Mouse (Mus musculus) liver, embryonic 11.5 days (tissue): ENCODE data around the gene Cep63. TPM values are rescaled to one million over a fixed set of nuclear protein-coding genes. Genes with fewer than 3 reads are reported as not detected.

Source experiments
- ATAC-seq: fragments of 200-750 bp; cut with Nextera tagmentation; replicated peaks from 2 replicates; pipeline ENCODE4 v1.8.0; 2017; ENCODE audit warnings: moderate number of reproducible peaks, mild to moderate bottlenecking, moderate TSS enrichment, moderate library complexity; ENCODE audit not compliant: low FRiP score
- DNase-seq: peaks from one replicate; pipeline ENCODE4 v3.0.0-alpha.2; 2017; ENCODE audit warnings: low spot score
- H3K27ac ChIP-seq: fragments of 300-500 bp; sonication (generic); 2 replicates; pipeline ENCODE4 v1.5.1; 2014; ENCODE audit warnings: mild to moderate bottlenecking, low read depth, low read length, control low read depth
- H3K27me3 ChIP-seq: fragments of 300-500 bp; sonication (generic); replicated peaks from 2 replicates; pipeline ENCODE4 v1.6.1; 2014; ENCODE audit warnings: low read length, mixed read lengths; ENCODE audit not compliant: control insufficient read depth, insufficient read depth
- H3K36me3 ChIP-seq: fragments of 300-500 bp; sonication (generic); 2 replicates; pipeline ENCODE4 v1.6.1; 2014; ENCODE audit warnings: mild to moderate bottlenecking, low read length, moderate library complexity, mixed read lengths; ENCODE audit not compliant: control insufficient read depth, insufficient read depth
- H3K4me1 ChIP-seq: fragments of 300-500 bp; sonication (generic); replicated peaks from 2 replicates; pipeline ENCODE4 v1.6.1; 2014; ENCODE audit warnings: low read length, mixed read lengths; ENCODE audit not compliant: control insufficient read depth, insufficient read depth
- H3K4me2 ChIP-seq: fragments of 300-500 bp; sonication (generic); 2 replicates; pipeline ENCODE4 v1.6.1; 2014; ENCODE audit warnings: mild to moderate bottlenecking, control low read depth, moderate library complexity
- H3K4me3 ChIP-seq: fragments of 300-500 bp; sonication (generic); 2 replicates; pipeline ENCODE4 v1.5.1; 2014; ENCODE audit warnings: low read depth, low read length, control low read depth
- H3K9ac ChIP-seq: fragments of 300-500 bp; sonication (generic); 2 replicates; pipeline ENCODE4 v1.6.1; 2014; ENCODE audit warnings: low read depth, low read length, control low read depth
- H3K9me3 ChIP-seq: fragments of 300-500 bp; sonication (generic); 2 replicates; pipeline ENCODE4 v1.6.1; 2016; ENCODE audit warnings: low read length, inconsistent platforms, mixed read lengths; ENCODE audit not compliant: control insufficient read depth
- WGBS: fragments of 180-500 bp; shearing (Covaris S2); extraction: QIAGEN DNeasy Blood & Tissue Kit; methylation state at CpG from one replicate; pipeline ENCODE4 v1.1.7; 2014; 5-methylcytosine and 5-hydroxymethylcytosine counted together
- polyA plus RNA-seq: library from polyadenylated mRNA; unstranded; fragments of >200 nt; fragmentation: Nextera tagmentation; extraction: Ambion mirVana; gene quantifications from 2 replicates; pipeline ENCODE4 v1.2.1, GENCODE M21; 2014

The Cep63 gene
- 39.1 and 41.6 TPM in 2 replicates for polyA plus RNA-seq

DNA sequence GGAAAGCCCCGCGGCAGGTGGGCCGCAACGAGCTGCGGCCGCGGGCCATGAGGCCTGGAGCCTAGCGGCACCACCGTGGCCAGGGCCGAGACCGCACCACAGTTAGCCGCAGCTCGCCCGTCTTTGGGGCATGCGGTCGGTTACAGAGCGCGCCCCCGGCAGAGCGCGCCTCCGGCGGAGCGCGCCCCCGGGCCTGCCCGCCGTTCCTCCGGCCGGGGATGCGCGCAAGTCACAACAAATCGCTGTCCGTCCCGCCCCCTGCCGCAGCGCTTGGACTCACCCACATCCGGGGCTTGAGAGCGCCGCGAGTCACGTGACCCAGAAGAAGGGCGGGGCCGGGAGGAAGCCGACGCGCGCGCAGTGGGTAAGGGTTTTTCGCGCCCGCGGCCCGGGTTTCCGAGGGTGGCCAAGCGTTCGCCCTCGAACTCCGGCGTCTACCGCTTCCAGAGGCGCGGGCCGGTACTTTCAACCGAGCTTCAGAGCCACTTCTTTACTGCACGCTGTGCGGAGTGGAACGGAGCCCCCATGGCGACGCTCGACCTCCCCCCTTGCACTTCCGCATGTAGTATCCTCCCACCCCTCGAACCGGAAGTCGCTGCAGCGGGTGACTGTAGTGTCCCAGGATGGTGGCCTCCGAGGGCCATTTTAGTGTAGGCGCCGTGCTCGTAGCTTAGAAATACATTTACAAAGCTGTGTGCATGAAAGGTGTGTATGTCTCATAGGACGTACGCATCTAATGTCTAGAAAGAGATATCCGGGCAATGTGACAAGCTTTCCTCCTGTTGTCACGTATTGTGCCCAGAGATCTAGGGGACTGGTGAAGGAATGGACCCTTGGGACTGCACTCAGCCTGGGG lies at the start of gene Cep63, which contains the start of gene Anapc13:
Cep63 (minus strand) TSS at position 552 of the 856 bp plus-strand sequence.
Anapc13 (plus strand) TSS at position 314 of the 856 bp plus-strand sequence.
- no peaks in the 10 kb centered on the region for H3K9me3 ChIP-seq
- H3K4me2 ChIP-seq: peak within 1 kb of the TSS; percentile 87
- no peaks in the 10 kb centered on the region for H3K27me3 ChIP-seq
- H3K27ac ChIP-seq: peak within 1 kb of the TSS; percentile 95
- peaks cover 26% of the 10 kb centered on the region for H3K4me1 ChIP-seq
- no peaks in the 10 kb centered on the region for H3K36me3 ChIP-seq
- ATAC-seq: peak; percentile 93
- peak within 1 kb of the TSS; percentile 99 for H3K9ac ChIP-seq
- peak; percentile 99 for DNase-seq
- WGBS: under 1% methylated on average over 84 of the region's 84 CpGs
- H3K4me3 ChIP-seq: peak within 1 kb of the TSS; percentile 80

DNA sequence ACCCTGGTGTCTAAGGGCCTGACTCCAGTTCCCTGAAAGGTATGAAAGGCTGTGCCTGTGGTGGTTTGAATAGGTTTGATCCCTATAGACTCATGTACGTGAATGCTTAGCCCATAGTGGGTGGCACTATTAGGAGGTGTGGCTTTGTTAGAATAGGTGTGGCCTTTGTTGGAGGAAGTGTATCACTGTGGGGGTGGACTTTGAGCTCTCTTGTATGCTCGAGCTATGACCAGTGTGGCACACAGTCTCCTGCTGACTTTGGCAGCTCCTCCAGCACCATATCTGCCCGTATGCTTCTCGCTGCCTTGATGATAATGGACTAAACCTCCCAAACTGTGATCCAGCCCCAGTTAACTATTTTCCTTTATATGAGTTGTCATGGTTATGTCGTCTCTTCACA lies 49.6 kb upstream of the Cep63 start:
- H3K36me3 ChIP-seq: no peaks in the 10 kb centered on the region
- H3K4me3 ChIP-seq: no peak overlapping the region
- DNase-seq (no peak), ATAC-seq (no peak)
- H3K9ac ChIP-seq: no peak overlapping the region
- H3K4me2 ChIP-seq: no peak overlapping the region
- 64% methylated on average over 5 of the region's 5 CpGs for WGBS
- H3K27ac ChIP-seq: no peak overlapping the region
- H3K9me3 ChIP-seq: no peaks in the 10 kb centered on the region
- no peaks in the 10 kb centered on the region for H3K27me3 ChIP-seq
- no peaks in the 10 kb centered on the region for H3K4me1 ChIP-seq

DNA sequence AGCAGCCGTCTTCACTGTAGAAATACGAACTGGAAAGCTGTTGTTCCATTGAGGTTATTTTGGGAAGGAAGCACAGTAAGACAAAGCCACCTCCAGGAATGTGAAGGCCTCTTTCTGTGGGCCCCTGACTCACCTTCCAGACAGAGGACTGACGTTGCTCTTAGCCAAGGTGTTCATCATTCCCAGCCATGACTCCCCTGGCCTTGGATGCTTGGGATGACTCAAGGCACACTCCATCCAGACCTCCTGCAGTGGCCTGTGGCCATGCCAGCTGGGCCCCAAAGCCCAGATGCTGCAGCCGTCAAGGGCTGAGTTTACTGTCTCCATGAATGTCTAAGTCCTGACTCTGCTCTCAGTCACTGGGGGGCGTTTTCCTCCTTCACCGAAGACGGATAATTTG lies 47.0 kb upstream of the Cep63 start:
- Histone ChIP-seq H3K4me3 (no peak overlapping the region), H3K4me1 (no peaks in the 10 kb centered on the region), H3K27me3 (no peaks in the 10 kb centered on the region)

DNA sequence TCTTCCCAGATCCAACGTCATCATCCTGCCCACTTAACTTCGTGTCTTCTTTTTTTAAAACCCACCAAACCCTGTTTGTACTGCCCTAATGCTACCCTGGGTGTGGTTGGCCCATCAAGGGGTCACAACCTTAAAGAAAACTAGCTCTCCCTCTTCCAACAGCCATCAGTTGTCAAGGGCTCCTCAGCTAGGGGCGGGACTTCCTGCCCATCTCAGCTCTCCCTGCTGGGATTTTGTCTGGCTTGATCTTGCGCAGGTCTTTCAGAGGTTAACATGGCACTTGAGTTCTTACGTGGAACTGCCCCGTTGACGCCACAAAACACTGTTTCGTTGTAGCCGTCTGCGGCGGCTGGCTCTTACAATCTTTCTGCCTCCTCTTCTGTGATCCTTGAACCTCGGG lies 42.6 kb upstream of the Cep63 start:
- Histone ChIP-seq H3K27me3 (no peaks in the 10 kb centered on the region), H3K4me2 (no peak overlapping the region), H3K36me3 (no peaks in the 10 kb centered on the region), H3K27ac (no peak overlapping the region), H3K9ac (no peak overlapping the region), H3K4me1 (no peaks in the 10 kb centered on the region), H3K4me3 (no peak overlapping the region), H3K9me3 (no peaks in the 10 kb centered on the region)
- WGBS: 84% methylated on average over 12 of the region's 12 CpGs
- ATAC-seq: no peak
- DNase-seq: no peak

More for the DNA sequence above, 47.0 kb upstream of the Cep63 start:
- H3K9ac ChIP-seq: no peak overlapping the region
- no peak overlapping the region for H3K27ac ChIP-seq
- DNase-seq (no peak), ATAC-seq (no peak)
- no peaks in the 10 kb centered on the region for H3K36me3 ChIP-seq
- WGBS: 79% methylated on average over 7 of the region's 7 CpGs
- no peaks in the 10 kb centered on the region for H3K9me3 ChIP-seq
- H3K4me2 ChIP-seq: no peak overlapping the region

DNA sequence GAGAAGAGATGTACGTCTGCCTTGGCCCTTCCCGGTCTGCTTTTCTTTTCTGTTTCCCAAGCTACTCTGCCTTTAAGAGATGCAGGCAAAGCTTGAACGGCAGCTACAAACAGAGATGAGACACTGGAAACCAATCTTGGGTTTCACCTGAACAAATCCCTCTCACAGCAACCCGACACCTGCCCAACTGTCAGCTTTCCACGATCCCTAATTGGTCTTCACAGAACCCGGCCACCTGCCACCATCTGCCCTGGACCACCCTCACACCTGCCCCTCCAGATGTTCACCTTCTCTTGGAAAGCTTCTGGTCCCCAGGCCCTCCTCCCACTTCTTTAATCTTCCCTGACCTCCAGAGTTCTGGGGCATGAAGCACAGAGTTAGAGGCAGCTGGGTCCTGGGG lies 41.8 kb upstream of the Cep63 start:
- no peak for ATAC-seq
- Histone ChIP-seq H3K4me1 (no peaks in the 10 kb centered on the region), H3K4me3 (no peak overlapping the region), H3K27ac (no peak overlapping the region), H3K36me3 (no peaks in the 10 kb centered on the region), H3K4me2 (no peak overlapping the region), H3K9me3 (no peaks in the 10 kb centered on the region), H3K27me3 (no peaks in the 10 kb centered on the region), H3K9ac (no peak overlapping the region)
- no peak for DNase-seq
- 49% methylated on average over 6 of the region's 6 CpGs for WGBS

DNA sequence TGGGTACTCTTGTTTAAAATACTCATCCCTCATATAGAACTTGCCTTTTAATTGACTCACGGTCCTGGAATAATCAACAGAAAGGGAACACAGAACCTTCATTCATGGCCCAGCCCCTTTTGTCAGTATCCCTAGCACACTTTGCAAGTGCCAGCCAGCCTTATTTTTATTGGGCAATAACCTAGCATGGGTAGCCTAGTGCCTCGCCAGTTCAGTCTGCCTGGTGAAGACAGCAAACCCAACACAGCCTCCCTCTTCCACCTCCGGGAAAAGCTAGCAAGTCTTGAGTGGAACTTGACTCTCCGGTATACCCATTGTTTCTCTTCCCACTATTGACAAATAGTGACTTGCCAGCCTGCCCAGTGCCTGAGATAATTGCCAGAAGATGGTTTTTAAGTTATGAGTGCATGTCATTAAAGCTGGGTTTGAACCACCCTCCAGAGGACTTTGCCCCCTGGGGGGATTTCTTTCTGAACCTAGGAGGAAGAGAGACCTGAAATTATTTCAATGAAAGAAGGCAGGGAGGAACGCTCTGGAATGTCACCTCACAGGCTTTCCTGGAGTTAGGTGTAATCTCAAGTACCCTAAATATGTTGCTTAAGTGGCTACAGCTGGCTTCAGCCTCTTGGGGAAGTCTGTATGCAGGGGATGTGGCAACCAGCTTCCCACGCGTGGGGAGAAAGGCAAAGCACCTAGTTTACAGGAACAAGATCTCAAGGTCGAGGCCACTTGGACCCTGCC lies 30.2 kb upstream of the Cep63 start:
- H3K36me3 ChIP-seq: no peaks in the 10 kb centered on the region
- no peak overlapping the region for H3K9ac ChIP-seq
- no peak overlapping the region for H3K4me2 ChIP-seq
- DNase-seq (no peak), ATAC-seq (no peak)
- no peaks in the 10 kb centered on the region for H3K27me3 ChIP-seq
- 70% methylated on average over 8 of the region's 8 CpGs for WGBS
- H3K4me3 ChIP-seq: no peak overlapping the region
- H3K9me3 ChIP-seq: no peaks in the 10 kb centered on the region
- no peak overlapping the region for H3K27ac ChIP-seq
- H3K4me1 ChIP-seq: no peaks in the 10 kb centered on the region

DNA sequence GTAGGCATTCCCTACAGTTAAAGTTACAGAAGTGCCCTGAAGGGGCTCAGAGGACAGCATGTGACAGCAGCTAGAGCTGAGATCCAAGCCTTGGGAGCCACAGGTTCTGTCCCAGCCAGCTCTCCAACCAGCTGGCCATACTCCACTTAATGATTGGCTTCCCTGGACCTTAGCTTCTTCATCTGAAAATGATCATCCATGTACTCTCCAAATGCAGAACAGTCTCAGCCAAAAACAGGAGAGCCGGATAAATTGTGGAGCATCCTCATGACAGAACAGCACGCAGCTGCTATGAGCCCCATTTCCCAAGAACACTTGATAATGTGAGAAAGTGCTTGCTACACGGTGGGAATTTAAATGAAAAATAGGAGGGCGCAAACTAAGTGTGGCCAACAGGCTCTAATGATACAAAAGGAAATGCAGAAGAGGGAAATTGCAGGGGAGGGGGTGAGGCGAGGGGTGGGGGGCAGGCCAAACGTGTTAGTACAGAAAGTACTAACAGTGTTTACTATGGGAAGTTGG lies 24.9 kb upstream of the Cep63 start:
- H3K4me1 ChIP-seq: no peaks in the 10 kb centered on the region
- no peak overlapping the region for H3K4me2 ChIP-seq
- WGBS: 47% methylated on average over 6 of the region's 6 CpGs
- no peak overlapping the region for H3K9ac ChIP-seq
- DNase-seq: no peak
- no peak overlapping the region for H3K4me3 ChIP-seq
- H3K36me3 ChIP-seq: no peaks in the 10 kb centered on the region
- no peaks in the 10 kb centered on the region for H3K9me3 ChIP-seq
- H3K27ac ChIP-seq: no peak overlapping the region
- ATAC-seq: no peak
- no peaks in the 10 kb centered on the region for H3K27me3 ChIP-seq

DNA sequence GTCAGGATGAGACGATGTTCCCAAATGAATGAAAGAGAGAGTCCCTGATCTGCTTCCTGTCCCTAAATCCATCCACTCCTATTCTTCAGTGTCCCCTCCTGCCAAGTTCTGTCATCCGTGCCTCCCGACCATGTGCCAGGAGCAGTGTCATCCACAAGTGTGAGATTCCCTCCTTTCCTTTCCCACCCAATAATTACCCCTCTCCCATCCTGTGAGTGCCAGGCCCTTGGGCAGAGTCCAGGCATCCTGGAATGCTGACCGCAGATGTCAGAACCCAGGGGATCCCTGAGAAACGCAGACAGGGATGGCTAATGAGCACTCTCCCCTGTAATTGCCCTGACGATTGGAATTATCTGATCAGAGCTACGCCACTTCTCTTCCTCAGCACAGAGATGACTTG lies 24.3 kb upstream of the Cep63 start:
- DNase-seq (no peak), ATAC-seq (no peak)
- Histone ChIP-seq H3K9ac (no peak overlapping the region), H3K4me1 (no peaks in the 10 kb centered on the region), H3K27me3 (no peaks in the 10 kb centered on the region), H3K27ac (no peak overlapping the region), H3K36me3 (no peaks in the 10 kb centered on the region), H3K9me3 (no peaks in the 10 kb centered on the region), H3K4me2 (no peak overlapping the region), H3K4me3 (no peak overlapping the region)
- 40% methylated on average over 7 of the region's 7 CpGs for whole genome bisulfite sequencing
